Comparison of ENCODE assay signal across 29 mouse cellular contexts in the genomic region with DNA sequence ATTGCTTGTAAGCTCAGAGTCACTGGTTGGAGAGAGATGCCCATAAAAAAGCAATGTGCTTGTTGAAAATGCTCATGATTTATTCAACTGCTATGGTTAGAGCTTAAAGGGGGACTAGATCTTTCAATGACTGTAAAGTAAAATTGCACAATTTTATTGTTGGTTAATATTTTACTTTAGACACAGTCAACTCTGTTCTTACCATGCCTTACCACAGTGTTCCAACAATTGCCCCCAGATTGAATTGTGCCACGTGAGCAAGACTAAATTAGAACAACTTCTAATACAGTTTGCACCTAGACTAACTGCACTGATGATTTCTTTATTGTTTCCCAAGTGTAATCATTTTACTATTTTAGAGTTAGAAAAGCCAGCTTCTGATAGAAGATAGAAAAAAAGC.
"Had no signal": no experiment of that assay in that cellular context is flagged by ENCODE, and none has a peak within 500 bp of the region (broad histone marks: within the 10 kb centered on the region; RNA-seq: fewer than 3 reads in every experiment).

No protein-coding gene starts in this region.

- H3K27me3 ChIP-seq: embryonic facial prominence, embryonic 12.5 days; embryonic facial prominence, embryonic 13.5 days; embryonic facial prominence, embryonic 15.5 days; forebrain, embryonic 12.5 days; forebrain, embryonic 13.5 days; forebrain, embryonic 15.5 days had no signal

- H3K9me3 ChIP-seq: embryonic facial prominence, embryonic 10.5 days; embryonic facial prominence, embryonic 12.5 days; embryonic facial prominence, embryonic 13.5 days; embryonic facial prominence, embryonic 15.5 days; forebrain, embryonic 10.5 days; forebrain, embryonic 12.5 days; forebrain, embryonic 13.5 days; forebrain, embryonic 15.5 days had no signal

- DNase-seq: cerebellum, adult 2 months; cerebellum, adult 8-10 months; cerebellum, adult 9-10 months; cerebellum, adult 9-11 months; cerebellum, postnatal 10 days; cerebellum, postnatal 14 days; cerebellum, postnatal 25 days; cerebellum, postnatal 36 days; embryo, embryonic 11 days; forebrain, postnatal 0 days; gastrocnemius, adult 2 months; gastrocnemius, postnatal 10 days; gastrocnemius, postnatal 14 days; gastrocnemius, postnatal 25 days; gastrocnemius, postnatal 36 days; heart, adult 11 months; heart, adult 18-20 months; heart, adult 2 months had no signal

- H3K4me3 ChIP-seq: embryonic facial prominence, embryonic 10.5 days; embryonic facial prominence, embryonic 12.5 days; embryonic facial prominence, embryonic 13.5 days; embryonic facial prominence, embryonic 15.5 days; erythroblast, embryonic 14.5 days; forebrain, embryonic 10.5 days; forebrain, embryonic 12.5 days; forebrain, embryonic 13.5 days; forebrain, embryonic 15.5 days; gastrocnemius, adult 2 months; heart, adult 2 months had no signal

- ATAC-seq: forebrain, embryonic 13.5 days; forebrain, embryonic 14.5 days; forebrain, embryonic 15.5 days; forebrain, embryonic 16.5 days; forebrain, postnatal 0 days had no signal

- H3K9ac ChIP-seq: embryonic facial prominence, embryonic 12.5 days; embryonic facial prominence, embryonic 13.5 days; embryonic facial prominence, embryonic 15.5 days; forebrain, embryonic 12.5 days; forebrain, embryonic 13.5 days; forebrain, embryonic 15.5 days; forebrain, postnatal 0 days had no signal

- H3K4me2 ChIP-seq: embryonic facial prominence, embryonic 12.5 days; embryonic facial prominence, embryonic 13.5 days; embryonic facial prominence, embryonic 15.5 days; forebrain, embryonic 12.5 days; forebrain, embryonic 13.5 days; forebrain, embryonic 15.5 days had no signal

- H3K4me1 ChIP-seq: embryonic facial prominence, embryonic 10.5 days; embryonic facial prominence, embryonic 12.5 days; embryonic facial prominence, embryonic 13.5 days; embryonic facial prominence, embryonic 15.5 days; forebrain, embryonic 10.5 days; forebrain, embryonic 12.5 days; forebrain, embryonic 13.5 days; forebrain, embryonic 15.5 days had no signal

- H3K36me3 ChIP-seq: embryonic facial prominence, embryonic 10.5 days; embryonic facial prominence, embryonic 12.5 days; embryonic facial prominence, embryonic 13.5 days; embryonic facial prominence, embryonic 15.5 days; forebrain, embryonic 10.5 days; forebrain, embryonic 12.5 days; forebrain, embryonic 15.5 days had no signal

- H3K27ac ChIP-seq: embryonic facial prominence, embryonic 10.5 days; embryonic facial prominence, embryonic 12.5 days; embryonic facial prominence, embryonic 13.5 days; embryonic facial prominence, embryonic 15.5 days; forebrain, embryonic 10.5 days; forebrain, embryonic 12.5 days; forebrain, embryonic 13.5 days; forebrain, embryonic 15.5 days; gastrocnemius, adult 2 months; heart, adult 2 months had no signal
